Mouse (Mus musculus) ES-E14 (cell line): Measurements from ENCODE around the gene Cog5. TPM values are rescaled to one million over a fixed set of nuclear protein-coding genes. Genes with fewer than 3 reads are reported as not detected.

Source experiments
- DNase-seq: peaks from one replicate; pipeline ENCODE4 v3.0.0-alpha.2; 2013; ENCODE audit warnings: low read depth, low spot score
- H3K27ac ChIP-seq: 2 replicates; pipeline ENCODE4 v1.5.1; 2012; ENCODE audit warnings: low read depth, mild to moderate bottlenecking, low read length, moderate library complexity, mixed read lengths; ENCODE audit not compliant: poor library complexity, insufficient read depth, severe bottlenecking
- H3K36me3 ChIP-seq: 2 replicates; pipeline ENCODE4 v1.6.1; 2012; ENCODE audit warnings: mild to moderate bottlenecking, low read length, moderate library complexity, mixed read lengths; ENCODE audit not compliant: control insufficient read depth, poor library complexity, insufficient read depth, severe bottlenecking
- H3K4me1 ChIP-seq, 2 experiments: fragments of 150-350 bp in 1 of 2; sonication (generic) in 1 of 2; 2 replicates each; pipeline ENCODE4 v1.6.1; 2012; ENCODE audit warnings: low read length in 2 of 2, mild to moderate bottlenecking in 1 of 2, mixed read lengths in 1 of 2; ENCODE audit not compliant: control insufficient read depth in 2 of 2, insufficient read depth in 2 of 2, poor library complexity in 1 of 2
- H3K4me3 ChIP-seq, 2 experiments: fragments of 150-350 bp in 1 of 2; sonication (generic) in 1 of 2; 2 replicates each; pipeline ENCODE4 v1.5.1; 2012; ENCODE audit warnings: low read length in 2 of 2, low read depth in 1 of 2, mild to moderate bottlenecking in 1 of 2, mixed read lengths in 1 of 2; ENCODE audit not compliant: insufficient read depth in 1 of 2, poor library complexity in 1 of 2, severe bottlenecking in 1 of 2
- H3K9ac ChIP-seq: 2 replicates; pipeline ENCODE4 v1.6.1; 2012; ENCODE audit warnings: low read depth, mild to moderate bottlenecking, low read length, mixed read lengths; ENCODE audit not compliant: poor library complexity, insufficient read depth, severe bottlenecking
- H3K9me3 ChIP-seq: fragments of 150-350 bp; sonication (generic); 2 replicates; pipeline ENCODE4 v1.6.1; 2012; ENCODE audit warnings: low read depth, mild to moderate bottlenecking, low read length; ENCODE audit not compliant: control insufficient read depth, insufficient read depth
- CHD2 ChIP-seq: IDR thresholded peaks from 2 replicates; pipeline ENCODE4 v1.6.1; 2014; ENCODE audit warnings: mild to moderate bottlenecking, low read depth, low read length, inconsistent platforms
- HCFC1 ChIP-seq: IDR thresholded peaks from 2 replicates; pipeline ENCODE4 v1.6.1; 2012; ENCODE audit warnings: low read length, inconsistent platforms, borderline replicate concordance; ENCODE audit not compliant: insufficient read depth
- MAFK ChIP-seq: IDR thresholded peaks from 2 replicates; pipeline ENCODE4 v1.6.1; 2014; ENCODE audit warnings: mild to moderate bottlenecking, low read depth, low read length, inconsistent platforms; ENCODE audit not compliant: insufficient read depth
- ZC3H11A ChIP-seq: IDR thresholded peaks from 2 replicates; pipeline ENCODE4 v1.6.1; 2012; ENCODE audit warnings: low read depth, mild to moderate bottlenecking, inconsistent platforms, low read length, borderline replicate concordance
- ZNF384 ChIP-seq: IDR thresholded peaks from 2 replicates; pipeline ENCODE4 v1.6.1; 2012; ENCODE audit warnings: low read depth, low read length, inconsistent platforms
- in situ Hi-C, 2 experiments: fragments of 600-800 bp; cut with MboI; formaldehyde crosslinking; loops; one replicate each; pipeline ENCODE4 v1.15.1; 2025; ENCODE audit warnings: low sequenced_read_pairs in 2 of 2, inconsistent platforms in 1 of 2; ENCODE audit not compliant: unreplicated experiment in 2 of 2
- total RNA-seq: library from RNA; depleted of rRNA; stranded (reverse); fragments of 300-350 nt; gene quantifications from 2 replicates; pipeline ENCODE4 v1.2.3, GENCODE M21; 2012

The Cog5 gene
- total RNA-seq, 1 experiment = 33.3 TPM

DNA sequence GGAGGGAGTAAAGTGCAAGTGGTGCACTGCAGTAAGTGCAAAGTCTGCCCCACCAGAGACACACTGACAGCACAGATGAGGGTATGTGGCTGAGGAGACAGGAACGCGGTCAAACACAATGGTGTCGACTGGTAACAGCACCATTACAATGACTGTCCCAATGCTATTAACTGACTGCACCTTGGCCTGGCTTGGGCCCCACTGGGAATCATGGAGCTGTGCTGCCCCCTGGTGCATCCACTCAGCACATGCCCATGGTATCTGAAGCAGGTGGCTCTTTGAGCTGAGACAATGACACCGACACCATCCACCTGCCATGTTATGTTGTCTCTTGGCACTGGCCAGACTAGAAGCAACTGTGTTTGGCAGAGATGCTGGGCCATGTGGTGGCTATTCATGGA, 272.0 kb downstream of the Cog5 start:
- Histone ChIP-seq H3K36me3 (peaks cover 12% of the 10 kb centered on the region), H3K4me3 (no peak overlapping the region), H3K9ac (no peak overlapping the region), H3K9me3 (no peaks in the 10 kb centered on the region), H3K4me1 (peaks cover 0 to 3% of the 10 kb centered on the region in 2 experiments; a peak in 1 of 4 replicates), H3K27ac (no peak overlapping the region)
- DNase-seq = no peak
- in situ Hi-C loops = loop anchor here (25.0 kb wide), 2 partner anchors 414 to 911 kb away; no protein-coding TSS in a partner anchor
- TF ChIP-seq CHD2 = no peak
- TF ChIP-seq HCFC1 = no peak
- TF ChIP-seq ZNF384 = no peak
- TF ChIP-seq MAFK = no peak
- TF ChIP-seq ZC3H11A = peak; percentile 90; the same call in 1 of the 2 replicates

GRCm38 (mm10) chr12:31928498-31928897, 273.8 kb downstream of the Cog5 start:
- H3K27ac ChIP-seq = no peak overlapping the region
- no peaks in the 10 kb centered on the region for H3K9me3 ChIP-seq
- H3K9ac ChIP-seq = no peak overlapping the region
- peaks cover 0 to 3% of the 10 kb centered on the region in 2 experiments; a peak in 1 of 4 replicates for H3K4me1 ChIP-seq
- H3K4me3 ChIP-seq = no peak overlapping the region
- no peak for DNase-seq
- peaks cover 12% of the 10 kb centered on the region for H3K36me3 ChIP-seq
- in situ Hi-C loops = loop anchor here (25.0 kb wide), 2 partner anchors 416 to 909 kb away; no protein-coding TSS in a partner anchor
- TF ChIP-seq HCFC1 (no peak), MAFK (no peak), ZNF384 (no peak), ZC3H11A (no peak), CHD2 (no peak)

- no peak for TF ChIP-seq CHD2
- TF ChIP-seq ZNF384 = no peak
- no peak for TF ChIP-seq ZC3H11A
- TF ChIP-seq MAFK = no peak
- no peak for TF ChIP-seq HCFC1
- H3K4me3 ChIP-seq = no peak overlapping the region
- H3K9me3 ChIP-seq = no peaks in the 10 kb centered on the region
- DNase-seq = no peak
- H3K9ac ChIP-seq = no peak overlapping the region
- H3K36me3 ChIP-seq = peaks cover 7% of the 10 kb centered on the region
- H3K4me1 ChIP-seq = peaks cover 2 to 5% of the 10 kb centered on the region in 2 experiments; a peak in 1 of 4 replicates
- H3K27ac ChIP-seq = no peak overlapping the region
- in situ Hi-C loops = loop anchor here (10.0 to 25.0 kb wide), 3 partner anchors 420 to 905 kb away; no protein-coding TSS in a partner anchor
These were observed 277.1 kb downstream of the Cog5 start for GRCm38 (mm10) chr12:31931818-31932217.

- Histone ChIP-seq H3K36me3 (peaks cover 5% of the 10 kb centered on the region), H3K4me3 (no peak overlapping the region), H3K4me1 (peaks cover 2 to 8% of the 10 kb centered on the region in 2 experiments; a peak in 2 of 4 replicates), H3K9me3 (no peaks in the 10 kb centered on the region), H3K9ac (no peak overlapping the region), H3K27ac (no peak overlapping the region)
- in situ Hi-C loops = loop anchor here (10.0 to 25.0 kb wide), 3 partner anchors 424 to 901 kb away; no protein-coding TSS in a partner anchor
- TF ChIP-seq ZC3H11A (no peak), CHD2 (no peak), MAFK (no peak), HCFC1 (no peak), ZNF384 (no peak)
- no peak for DNase-seq
These were observed 282.1 kb downstream of the Cog5 start for GRCm38 (mm10) chr12:31936657-31937300.

- TF ChIP-seq CHD2 (no peak), ZNF384 (no peak), MAFK (no peak), HCFC1 (no peak), ZC3H11A (no peak)
- in situ Hi-C loops = loop anchor here (10.0 to 25.0 kb wide), 3 partner anchors 425 to 900 kb away; no protein-coding TSS in a partner anchor
- no peak for DNase-seq
- Histone ChIP-seq H3K9me3 (no peaks in the 10 kb centered on the region), H3K4me3 (no peak overlapping the region), H3K27ac (no peak overlapping the region), H3K36me3 (peaks cover 5% of the 10 kb centered on the region), H3K4me1 (peaks cover 2 to 8% of the 10 kb centered on the region in 2 experiments; a peak in 2 of 4 replicates), H3K9ac (no peak overlapping the region)
These were observed 282.9 kb downstream of the Cog5 start for GRCm38 (mm10) chr12:31937613-31938012.
